Mouse (Mus musculus) adrenal gland (tissue): Measurements from ENCODE around the gene Pitpnm3.

Experiments
- intact Hi-C: fragments of 180-260 bp; cut with DNase I; formaldehyde crosslinking; loops from one replicate; pipeline ENCODE4 v1.15.1; 2025

The Pitpnm3 gene

DNA sequence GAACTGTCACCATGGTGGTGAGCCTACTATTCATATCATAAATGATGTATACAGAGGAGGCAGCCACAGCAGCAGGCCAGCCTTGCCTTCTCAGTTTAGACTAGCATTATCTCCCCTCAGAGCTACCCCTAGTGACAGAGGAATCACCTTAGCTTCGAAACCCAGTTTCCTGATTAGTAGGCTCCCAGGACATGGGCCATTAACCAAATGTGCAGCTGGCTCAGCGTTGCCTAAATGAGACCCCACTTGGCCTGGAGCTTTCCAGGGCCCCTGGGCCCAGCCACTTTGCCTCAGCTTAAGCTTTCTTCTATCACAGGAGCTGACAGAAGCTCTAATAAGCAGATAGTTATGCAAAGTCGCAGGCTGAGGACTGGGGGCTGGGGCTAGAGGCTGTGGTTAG lies 39.6 kb downstream of the Pitpnm3 start:
- intact Hi-C loops = no loop called here

- intact Hi-C loops = no loop called here
Observed at GRCm38 (mm10) chr11:72094442-72094841, 41.1 kb downstream of the Pitpnm3 start.

DNA sequence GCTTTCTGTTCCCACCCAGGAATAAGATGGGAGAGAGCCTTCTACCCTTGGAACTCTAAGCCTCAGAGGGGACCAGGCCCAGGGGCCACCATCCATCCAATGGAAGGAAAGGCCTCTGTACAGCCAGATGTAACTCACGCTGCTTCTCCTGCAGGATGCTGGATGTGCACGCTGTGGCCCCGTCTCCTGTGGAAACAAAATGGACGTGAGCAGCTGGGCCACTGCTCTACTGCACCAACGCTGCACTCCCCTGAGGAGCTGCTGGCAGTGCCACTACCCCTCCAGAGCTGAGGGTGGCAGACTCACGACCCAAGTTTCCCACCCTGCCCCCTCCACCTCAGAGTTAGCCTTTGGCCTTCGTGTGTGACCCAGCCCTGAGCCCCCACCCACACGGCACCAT lies 43.2 kb downstream of the Pitpnm3 start:
- intact Hi-C loops = no loop called here

- intact Hi-C loops = no loop called here
Observed at GRCm38 (mm10) chr11:72086251-72087046, 49.1 kb downstream of the Pitpnm3 start.

DNA sequence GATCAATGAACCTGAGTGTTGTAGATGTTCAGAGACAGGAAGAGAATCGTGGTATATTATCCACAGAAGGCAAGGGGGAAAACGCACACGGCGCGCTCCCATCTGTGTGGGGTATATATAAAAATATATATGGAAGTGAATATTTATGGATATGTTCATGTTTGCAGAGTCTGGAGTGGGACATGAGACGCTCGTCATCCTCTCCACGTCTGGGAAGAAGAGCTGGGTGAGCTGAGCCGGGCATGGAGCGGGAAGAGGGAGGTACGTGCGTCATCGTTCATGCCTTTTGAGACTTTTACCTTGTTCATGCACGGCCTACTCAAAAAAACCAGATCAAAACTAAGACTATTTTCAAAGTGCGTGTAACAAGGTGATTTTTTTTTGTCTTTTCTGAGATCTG lies 51.2 kb downstream of the Pitpnm3 start:
- intact Hi-C loops = no loop called here

DNA sequence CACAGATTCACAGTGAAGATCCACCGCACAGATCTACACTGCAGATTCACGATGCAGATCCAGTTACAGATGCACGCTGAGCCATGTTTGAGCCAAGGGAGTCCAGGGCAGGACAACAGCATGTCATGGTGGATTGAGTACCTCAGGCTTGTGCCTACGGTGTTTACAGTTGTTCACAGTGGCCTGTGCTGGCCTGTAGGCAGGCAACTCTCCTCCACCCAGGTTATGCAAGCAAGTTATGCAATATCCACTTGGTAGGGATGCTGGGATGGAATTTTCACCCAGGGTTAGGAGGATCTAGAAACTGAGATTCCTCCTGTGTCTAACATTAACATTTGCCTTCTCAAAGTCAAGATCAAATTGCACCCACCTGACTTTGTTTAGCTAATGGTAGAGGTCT lies 53.0 kb downstream of the Pitpnm3 start:
- intact Hi-C loops = no loop called here

DNA sequence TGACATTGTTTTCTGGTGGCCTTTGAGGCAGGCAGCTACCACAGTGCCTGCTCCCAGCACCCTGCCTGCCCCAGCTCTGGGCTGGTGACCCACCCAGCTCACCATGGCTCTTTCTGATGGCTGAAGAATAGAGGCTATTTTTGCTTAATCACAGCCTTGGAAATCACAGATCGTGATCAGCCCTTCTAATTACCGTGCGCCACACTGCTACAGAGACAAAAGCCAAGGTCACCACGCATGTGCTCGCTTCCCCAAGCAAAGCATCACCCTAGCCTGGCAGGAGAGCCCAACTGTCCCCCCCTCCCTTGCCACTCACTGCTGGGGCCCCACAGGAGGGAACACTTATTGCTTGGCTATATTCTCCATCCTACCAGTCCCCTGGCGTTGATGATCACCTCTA lies 55.1 kb downstream of the Pitpnm3 start:
- intact Hi-C loops = no loop called here

DNA sequence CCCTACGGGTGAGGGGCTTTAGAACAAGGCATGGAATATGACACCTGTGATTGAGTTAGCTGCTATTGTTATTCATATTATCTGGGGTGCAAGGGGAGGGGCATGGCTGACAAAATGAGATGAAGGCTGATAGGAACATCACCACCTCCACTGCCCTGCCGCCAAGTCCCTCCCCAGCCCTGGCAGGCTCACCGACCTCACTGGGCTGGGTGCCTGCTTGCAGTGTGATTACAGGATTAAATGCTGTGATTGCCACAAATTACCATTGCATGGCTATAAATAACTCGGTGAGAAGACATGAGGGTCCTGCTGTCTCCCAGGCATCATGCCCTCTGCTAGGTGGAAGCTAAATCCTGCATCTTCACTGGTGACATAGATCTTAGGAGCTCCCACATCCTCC lies 56.9 kb downstream of the Pitpnm3 start:
- intact Hi-C loops = no loop called here

GRCm38 (mm10) chr11:72078056-72078455 lies 57.5 kb downstream of the Pitpnm3 start:
- intact Hi-C loops = no loop called here

GRCm38 (mm10) chr11:72074230-72074629 lies 61.3 kb downstream of the Pitpnm3 start:
- intact Hi-C loops = no loop called here

DNA sequence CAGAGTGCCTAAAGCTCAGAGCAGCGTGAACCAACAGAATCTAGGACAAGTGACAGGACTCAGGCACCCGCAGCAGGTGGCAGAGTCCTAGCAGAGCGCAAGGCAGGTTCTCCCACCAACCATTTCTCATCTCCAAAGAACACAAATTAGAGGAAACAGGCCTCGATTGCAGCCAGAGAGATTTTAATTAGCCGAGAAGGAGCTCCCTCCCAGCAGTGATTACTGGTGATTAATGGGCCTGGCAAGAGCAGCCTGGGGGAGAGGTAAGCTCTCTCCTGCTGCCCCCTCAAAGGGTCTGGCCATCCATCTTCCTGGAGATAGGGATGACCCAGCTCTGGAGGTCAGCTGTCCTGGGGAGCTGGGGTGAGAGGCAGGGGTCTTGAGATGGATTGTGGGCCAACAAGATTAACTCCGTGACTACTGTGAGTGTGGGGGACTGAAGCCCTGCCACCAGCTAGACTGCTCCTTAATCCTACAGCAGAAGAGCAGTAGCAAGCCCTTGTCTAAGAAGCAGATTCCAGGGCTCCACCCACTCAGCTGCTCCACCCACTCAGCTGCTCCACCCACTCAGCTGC lies 63.2 kb downstream of the Pitpnm3 start:
- intact Hi-C loops = no loop called here

GRCm38 (mm10) chr11:72070733-72071132 lies 64.8 kb downstream of the Pitpnm3 start:
- intact Hi-C loops = no loop called here

- intact Hi-C loops = no loop called here
Observed at GRCm38 (mm10) chr11:72068026-72068425, 67.6 kb downstream of the Pitpnm3 start.

DNA sequence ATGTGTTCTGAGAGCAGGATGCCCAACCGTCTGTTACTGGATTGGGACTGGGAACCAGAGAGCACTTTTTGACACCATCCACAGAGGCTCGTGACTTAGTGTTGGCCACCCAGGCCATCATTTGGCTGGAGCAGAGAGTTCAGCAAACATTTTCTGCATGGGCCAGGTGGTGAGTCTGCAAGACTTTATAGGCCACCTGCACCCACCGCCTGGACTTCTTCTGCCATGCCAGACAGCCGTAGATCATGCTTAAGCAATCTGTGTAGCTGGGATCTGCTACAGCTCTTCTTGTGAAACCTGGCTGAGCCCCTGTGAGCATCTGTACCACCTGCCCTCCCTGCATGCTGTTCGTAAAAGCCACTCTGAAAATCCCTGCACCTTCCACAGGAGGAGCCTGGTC lies 68.3 kb downstream of the Pitpnm3 start:
- intact Hi-C loops = no loop called here

- intact Hi-C loops = no loop called here
Observed at GRCm38 (mm10) chr11:72066330-72066729, 69.2 kb downstream of the Pitpnm3 start.

DNA sequence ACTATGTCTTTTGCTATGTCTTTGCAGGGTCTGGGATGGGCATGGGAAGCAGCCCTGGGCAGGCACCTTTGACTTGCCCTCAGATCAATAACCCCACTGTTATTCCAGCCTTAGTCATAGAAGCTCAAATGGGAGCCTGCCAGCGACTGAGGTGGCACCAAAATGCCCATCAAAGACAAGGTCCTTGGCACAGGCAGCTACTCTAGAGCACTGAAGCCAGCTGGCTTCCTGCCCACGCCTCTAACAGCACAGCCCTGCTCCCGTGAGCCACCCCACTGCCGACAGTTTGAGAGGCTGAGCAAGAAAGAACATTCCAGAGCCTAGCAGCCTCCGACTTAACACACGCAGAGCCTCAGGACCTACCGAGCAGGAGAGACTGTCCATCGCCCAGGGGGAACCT lies 70.5 kb downstream of the Pitpnm3 start:
- intact Hi-C loops = no loop called here

GRCm38 (mm10) chr11:72064414-72064813 lies 71.2 kb downstream of the Pitpnm3 start:
- intact Hi-C loops = no loop called here

DNA sequence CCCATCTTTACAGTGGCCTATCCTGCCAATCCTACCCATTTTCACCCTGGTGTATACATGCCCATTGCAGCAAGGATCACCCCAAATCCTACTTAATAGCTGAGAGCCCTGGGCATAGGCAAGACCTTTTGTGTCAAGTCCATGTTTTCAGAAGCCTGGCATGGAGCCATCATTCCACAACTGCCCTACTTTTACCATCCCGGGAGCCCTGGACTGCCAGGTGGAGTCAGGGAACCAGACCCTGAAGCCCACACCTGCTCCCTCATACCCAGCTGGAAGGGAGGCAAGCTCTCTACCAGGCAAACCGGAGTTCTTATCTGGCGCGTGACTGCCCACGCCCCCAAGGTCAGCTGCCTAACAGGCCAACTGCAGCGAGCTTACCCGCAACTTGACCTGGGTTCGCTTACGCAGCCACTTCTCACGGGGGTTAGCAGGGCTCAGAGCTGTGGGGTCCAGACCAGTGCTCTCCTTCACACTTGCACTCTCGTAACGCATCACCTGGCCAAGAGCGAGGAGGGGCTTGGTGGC lies 74.4 kb downstream of the Pitpnm3 start:
- intact Hi-C loops = no loop called here

DNA sequence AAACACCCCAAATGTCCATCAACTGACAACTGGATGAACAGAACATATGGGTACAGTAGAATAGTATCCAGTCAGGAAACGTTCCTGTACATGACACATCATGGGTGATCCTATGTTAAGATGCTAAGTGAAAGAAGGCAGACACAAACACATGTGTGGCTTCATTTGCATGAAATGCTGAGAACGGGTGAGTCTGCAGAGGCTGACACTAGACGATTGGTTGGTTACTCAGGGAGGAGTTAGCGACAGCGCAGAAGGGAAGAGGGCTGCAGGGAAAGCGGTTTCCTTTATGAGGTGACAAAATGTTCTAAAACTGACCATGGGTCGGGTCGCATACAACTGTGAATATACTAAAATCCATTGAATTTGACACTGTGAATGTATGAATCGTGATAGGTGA lies 75.2 kb downstream of the Pitpnm3 start:
- intact Hi-C loops = no loop called here

DNA sequence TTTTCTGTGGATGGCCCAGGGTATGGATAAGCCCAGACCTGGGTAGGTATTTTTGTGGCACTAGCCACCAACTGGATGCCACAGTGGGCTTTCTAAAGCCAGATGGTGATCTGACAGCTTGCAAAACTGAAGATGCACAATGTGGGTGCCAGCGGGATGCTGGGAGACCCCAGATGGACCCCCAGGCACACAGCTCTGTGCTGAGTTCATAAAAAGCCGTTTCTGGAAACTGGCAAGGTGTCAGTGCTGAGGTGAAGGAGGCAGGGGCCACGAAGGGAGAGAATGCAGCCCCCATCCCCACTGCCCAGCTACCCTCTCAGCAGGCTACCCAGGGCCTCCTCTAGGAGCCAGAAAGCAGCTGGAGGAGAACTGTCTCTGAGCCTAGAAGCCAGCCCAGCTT lies 78.4 kb downstream of the Pitpnm3 start:
- intact Hi-C loops = no loop called here

GRCm38 (mm10) chr11:72055176-72055575 lies 80.4 kb downstream of the Pitpnm3 start:
- intact Hi-C loops = no loop called here

- intact Hi-C loops = loop anchor here (2.0 to 5.0 kb wide), 2 partner anchors 90 to 155 kb away; partner anchors contain the start of genes 4933427D14Rik, Gm43951 and Txndc17
Observed at GRCm38 (mm10) chr11:72052636-72053035, 82.9 kb downstream of the Pitpnm3 start.

GRCm38 (mm10) chr11:72052221-72052620 lies 83.4 kb downstream of the Pitpnm3 start:
- intact Hi-C loops = loop anchor here (2.0 to 5.0 kb wide), 2 partner anchors 91 to 155 kb away; partner anchors contain the start of genes 4933427D14Rik, Gm43951 and Txndc17
